Mouse (Mus musculus): ENCODE measurements around the gene Ssu72.

Ssu72 gene

GRCm38 (mm10) chr4:155746575-155747490 is 42.2 kb downstream of the Ssu72 start:
- no peak for DNase-seq (ENCODE audit: low read depth, low spot score)

- DNase-seq (ENCODE audit: low read depth, low spot score): no peak
Observed at GRCm38 (mm10) chr4:155757011-155757410, 52.4 kb downstream of the Ssu72 start.

GRCm38 (mm10) chr4:155759862-155760612 is 55.4 kb downstream of the Ssu72 start:
- no peak for DNase-seq (ENCODE audit: low read depth, low spot score)

GRCm38 (mm10) chr4:155760613-155761355 is 56.2 kb downstream of the Ssu72 start, which contains the start of gene Atad3a:
Gene Atad3a, minus strand, starts transcription at chr4:155761093.
- peak; percentile 98 for DNase-seq (ENCODE audit: low read depth, low spot score)

GRCm38 (mm10) chr4:155761356-155762099 is 56.9 kb downstream of the Ssu72 start:
- no peak for DNase-seq (ENCODE audit: low read depth, low spot score)

GRCm38 (mm10) chr4:155762357-155762756 is 57.8 kb downstream of the Ssu72 start:
- no peak for DNase-seq (ENCODE audit: low read depth, low spot score)

- no peak for DNase-seq (ENCODE audit: low read depth, low spot score)
Observed at GRCm38 (mm10) chr4:155769496-155769879, 64.9 kb downstream of the Ssu72 start.

- DNase-seq (ENCODE audit: low read depth, low spot score): peak; percentile 90
Observed at GRCm38 (mm10) chr4:155769880-155770512, 65.4 kb downstream of the Ssu72 start.

- peak; percentile 91 for DNase-seq (ENCODE audit: low read depth, low spot score)
Observed at GRCm38 (mm10) chr4:155770626-155771025, 66.0 kb downstream of the Ssu72 start.

GRCm38 (mm10) chr4:155771706-155772105 is 67.1 kb downstream of the Ssu72 start:
- no peak for DNase-seq (ENCODE audit: low read depth, low spot score)

- DNase-seq (ENCODE audit: low read depth, low spot score): no peak
Observed at GRCm38 (mm10) chr4:155772786-155773185, 68.2 kb downstream of the Ssu72 start.

GRCm38 (mm10) chr4:155773335-155774078 is 68.9 kb downstream of the Ssu72 start:
- no peak for DNase-seq (ENCODE audit: low read depth, low spot score)

- DNase-seq (ENCODE audit: low read depth, low spot score): peak; percentile 83
Observed at GRCm38 (mm10) chr4:155774280-155774754, 69.7 kb downstream of the Ssu72 start, which contains the start of gene Vwa1. Gene Vwa1, minus strand, starts transcription at chr4:155774698.

GRCm38 (mm10) chr4:155774971-155775740 is 70.6 kb downstream of the Ssu72 start:
- DNase-seq (ENCODE audit: low read depth, low spot score): peak; percentile 67

GRCm38 (mm10) chr4:155775855-155776254 is 71.3 kb downstream of the Ssu72 start:
- DNase-seq (ENCODE audit: low read depth, low spot score): peak; percentile 48

- DNase-seq (ENCODE audit: low read depth, low spot score): no peak
Observed at GRCm38 (mm10) chr4:155776704-155777335, 72.2 kb downstream of the Ssu72 start.

- DNase-seq (ENCODE audit: low read depth, low spot score): no peak
Observed at GRCm38 (mm10) chr4:155777816-155778215, 73.2 kb downstream of the Ssu72 start.

- DNase-seq (ENCODE audit: low read depth, low spot score): no peak
Observed at GRCm38 (mm10) chr4:155779498-155779897, 74.9 kb downstream of the Ssu72 start.

Measured in skeletal muscle tissue, adult 2 months (tissue).